Mouse (Mus musculus) naive thymus-derived CD4-positive, alpha-beta T cell, adult 2 months (primary cell): ENCODE results near the gene Lclat1.
"Not testable (repeated sequence)": the region's sequence is repeated elsewhere in the genome, so short reads cannot be mapped to it uniquely, and the experiment has no call there.

Experiments used
- DNase-seq: peaks from one replicate; pipeline ENCODE4 v3.0.0-alpha.2; 2011; ENCODE audit warnings: low read depth

The Lclat1 gene

DNA sequence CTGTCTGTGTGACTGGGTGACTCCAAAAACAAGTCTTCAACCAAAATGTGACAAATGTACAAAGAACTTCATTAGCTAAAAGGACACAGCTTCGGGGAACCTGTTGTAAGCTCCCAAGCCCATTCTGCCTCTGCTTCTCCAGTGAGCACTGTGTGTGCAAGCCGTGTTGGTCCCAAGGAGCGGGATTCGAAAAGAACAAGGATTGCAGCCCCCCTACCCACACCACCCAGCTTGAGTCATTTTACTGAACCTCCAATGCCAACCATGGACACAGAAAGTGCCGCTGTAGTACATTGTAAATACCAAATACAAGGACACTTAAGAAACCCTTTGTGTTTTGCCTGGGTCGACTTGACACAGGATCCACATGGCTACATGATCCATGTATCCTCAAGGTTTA, 135.9 kb downstream of the Lclat1 start:
- no peak for DNase-seq

DNA sequence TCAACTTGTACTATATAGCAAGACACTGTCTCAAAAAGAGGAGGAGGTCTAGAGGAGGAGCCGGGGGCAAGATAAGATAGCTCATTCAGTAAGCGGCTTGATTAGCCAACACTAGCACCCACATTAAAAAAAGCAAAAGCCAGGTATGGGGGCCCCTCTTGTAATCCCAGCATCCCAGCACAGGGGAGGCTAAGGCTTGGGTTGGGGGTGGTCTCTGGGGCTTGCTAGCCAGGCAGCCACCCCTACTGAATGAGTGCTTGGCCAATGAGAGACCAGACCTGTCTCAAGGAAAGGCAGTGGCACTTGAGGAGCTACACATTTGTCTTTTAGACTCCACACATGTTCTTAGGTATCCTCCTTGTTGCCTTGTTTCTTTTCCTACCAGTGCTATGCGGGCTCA, 136.8 kb downstream of the Lclat1 start:
- DNase-seq = no peak

DNA sequence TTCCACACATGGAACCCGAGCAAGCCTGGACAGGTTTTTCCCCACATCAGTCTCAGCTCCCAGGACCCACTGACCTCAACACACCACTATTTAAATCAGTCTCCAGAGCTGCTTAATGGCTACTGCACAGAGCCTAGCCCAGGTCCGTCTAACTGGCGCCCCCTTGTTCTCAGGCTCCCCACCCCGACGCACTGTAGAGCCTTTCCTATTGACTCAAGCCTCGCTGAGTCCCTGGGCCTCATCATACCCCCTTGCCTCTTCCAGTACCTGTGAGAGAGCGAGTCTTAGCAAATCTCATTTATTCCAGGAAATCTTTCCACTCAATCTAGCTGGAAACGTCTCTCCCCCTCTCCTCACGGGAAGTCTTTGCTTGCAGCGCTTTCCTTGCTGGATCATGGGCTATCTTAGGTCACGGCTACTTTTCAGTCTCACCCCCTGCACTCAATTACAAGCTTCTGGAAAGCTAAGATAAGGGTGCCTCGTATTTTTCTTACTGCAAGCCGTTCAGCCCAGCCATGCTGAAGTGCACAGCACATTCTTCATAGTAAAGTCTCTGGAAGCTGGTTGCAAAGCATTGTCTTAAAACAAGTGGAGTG, 137.4 kb downstream of the Lclat1 start:
- DNase-seq = no peak

DNA sequence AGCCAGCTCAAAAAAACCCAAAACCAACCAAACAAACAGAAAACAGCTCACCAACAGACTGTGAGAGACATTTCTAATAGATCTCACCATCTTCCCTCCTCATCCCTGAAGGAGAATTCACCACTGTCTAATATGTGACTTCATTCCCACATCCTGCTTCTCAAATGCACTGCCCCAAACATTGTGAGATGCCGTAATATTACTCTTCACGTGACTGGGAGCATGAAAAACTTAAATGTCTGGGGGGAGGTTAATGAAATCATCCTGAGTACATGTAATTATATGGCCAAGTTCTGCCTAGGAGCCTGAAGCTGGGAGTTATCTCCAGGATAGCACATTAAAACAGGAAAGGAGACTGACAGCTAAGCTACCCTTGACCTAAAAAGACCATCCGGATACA, 138.3 kb downstream of the Lclat1 start:
- no peak for DNase-seq

DNA sequence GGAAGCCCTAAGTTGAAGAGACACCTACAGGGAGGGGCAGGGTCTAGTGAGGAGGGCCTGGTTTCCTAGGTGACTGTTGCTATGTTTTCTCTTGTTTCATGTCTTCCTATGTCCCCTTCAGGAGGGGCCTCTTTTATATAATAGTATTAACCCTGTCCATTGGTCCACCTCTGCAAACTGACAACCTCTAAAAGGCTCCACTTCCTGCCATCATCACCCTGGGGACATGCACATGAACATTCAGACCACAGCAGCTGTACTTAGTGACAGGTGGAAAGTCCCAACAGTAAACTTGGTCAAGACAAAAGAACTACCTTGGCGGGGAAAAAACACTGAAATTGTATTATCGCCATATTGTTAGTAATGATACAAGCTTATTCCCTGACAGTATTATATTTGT, 139.1 kb downstream of the Lclat1 start:
- no peak for DNase-seq

DNA sequence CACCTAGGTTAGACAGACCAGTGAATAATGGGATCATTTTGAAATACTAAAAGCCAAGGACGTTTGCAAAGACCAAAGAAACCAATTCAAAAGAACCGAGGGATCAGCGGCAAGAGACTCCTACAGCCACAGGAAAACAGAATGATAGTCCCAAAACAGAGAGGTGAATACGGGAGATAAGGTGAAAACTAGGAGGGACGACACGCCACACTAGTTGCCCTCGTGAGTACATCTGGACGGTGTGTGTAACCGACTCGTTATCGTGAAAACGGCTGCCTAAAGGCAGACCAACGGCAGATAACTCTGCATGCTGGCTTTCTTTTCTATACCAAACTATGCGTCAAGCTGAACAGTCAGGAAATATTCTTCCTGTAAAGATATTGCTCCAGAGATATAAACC, 140.0 kb downstream of the Lclat1 start:
- DNase-seq = no peak

DNA sequence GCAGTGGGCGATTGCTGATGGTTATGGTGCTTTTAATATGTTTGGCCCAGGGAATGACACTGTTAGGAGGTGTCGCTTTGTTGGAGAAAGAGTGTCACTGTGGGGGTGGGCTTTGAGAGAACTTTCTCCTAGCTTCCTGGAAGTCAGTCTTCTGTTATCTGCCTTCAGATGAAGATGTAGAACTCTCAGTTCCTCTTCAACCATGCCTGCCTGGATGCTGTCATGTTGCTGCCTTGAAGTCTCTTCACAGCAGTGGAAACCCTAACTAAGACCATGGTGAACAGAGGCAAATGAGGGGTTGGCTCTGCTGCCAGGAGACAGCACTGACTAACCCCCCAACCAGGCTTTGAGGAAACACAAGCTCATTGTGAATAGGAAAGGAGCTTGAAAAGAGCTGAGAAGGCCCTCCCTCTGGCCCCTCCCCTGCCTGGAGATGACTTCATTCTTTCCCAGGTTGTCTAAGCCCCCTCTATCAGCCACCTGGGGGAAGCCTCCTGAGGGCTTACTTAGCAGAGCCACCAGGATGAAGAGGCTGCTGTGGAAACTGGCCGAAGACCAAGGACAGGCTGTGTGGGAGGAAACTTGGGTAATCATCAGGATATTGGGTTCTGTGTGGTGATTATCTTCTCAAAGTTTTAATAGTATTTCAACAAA, 142.8 kb downstream of the Lclat1 start:
- DNase-seq = no peak

DNA sequence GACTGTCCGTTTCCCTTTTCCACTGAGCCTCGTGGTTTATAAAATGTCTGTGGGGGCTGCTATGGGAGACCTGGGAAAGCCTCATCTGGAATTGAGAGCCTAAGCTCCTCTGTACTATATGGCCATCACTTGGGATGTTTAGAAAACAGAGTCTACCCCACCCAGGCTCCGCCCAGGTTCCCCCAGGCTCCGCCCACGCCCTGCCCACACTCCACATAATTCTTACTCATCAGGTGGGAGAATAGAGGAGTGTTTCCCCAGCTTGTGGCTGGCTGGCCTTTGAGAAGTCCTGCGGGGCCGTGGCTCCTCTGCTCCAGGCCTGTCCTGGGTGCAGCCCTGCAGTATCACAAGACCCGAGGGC, 143.3 kb downstream of the Lclat1 start:
- DNase-seq = no peak

DNA sequence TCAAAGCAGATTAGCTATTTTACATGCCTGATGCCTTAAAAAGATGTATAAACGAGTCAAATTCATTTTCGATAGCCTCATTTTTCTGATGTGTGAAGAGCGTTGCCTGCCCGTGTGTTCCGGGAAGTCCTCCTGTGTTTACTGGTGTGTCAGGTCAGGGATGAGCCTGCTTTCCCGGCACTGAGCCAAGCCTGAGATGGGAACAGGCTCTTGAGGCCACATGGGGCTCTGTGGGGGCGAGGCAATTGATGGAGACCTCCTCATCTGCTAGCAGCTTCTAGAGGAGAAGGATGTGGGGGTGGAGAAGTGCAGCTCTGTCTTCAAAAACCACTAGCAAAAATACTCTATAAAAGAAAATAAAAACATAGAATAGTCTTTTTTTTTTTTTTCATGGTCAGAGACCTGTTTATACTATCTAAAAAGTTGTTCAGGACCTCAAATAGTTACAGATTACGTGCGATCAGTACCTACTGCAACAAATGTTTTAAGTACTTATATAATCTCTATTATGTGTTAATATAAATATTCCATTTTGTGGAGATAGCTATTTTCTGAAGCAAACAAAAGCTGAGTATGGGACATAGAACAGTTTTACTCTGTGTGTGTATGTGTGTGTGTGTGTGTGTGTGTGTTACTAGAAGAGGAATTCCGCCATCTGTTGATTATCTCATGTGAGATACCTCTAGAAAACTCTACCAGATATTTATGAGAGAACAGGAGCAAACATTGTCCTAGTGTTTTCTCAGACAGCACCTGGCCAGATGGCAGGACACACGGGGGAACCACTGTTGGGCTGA, 144.2 kb downstream of the Lclat1 start:
- no peak for DNase-seq

DNA sequence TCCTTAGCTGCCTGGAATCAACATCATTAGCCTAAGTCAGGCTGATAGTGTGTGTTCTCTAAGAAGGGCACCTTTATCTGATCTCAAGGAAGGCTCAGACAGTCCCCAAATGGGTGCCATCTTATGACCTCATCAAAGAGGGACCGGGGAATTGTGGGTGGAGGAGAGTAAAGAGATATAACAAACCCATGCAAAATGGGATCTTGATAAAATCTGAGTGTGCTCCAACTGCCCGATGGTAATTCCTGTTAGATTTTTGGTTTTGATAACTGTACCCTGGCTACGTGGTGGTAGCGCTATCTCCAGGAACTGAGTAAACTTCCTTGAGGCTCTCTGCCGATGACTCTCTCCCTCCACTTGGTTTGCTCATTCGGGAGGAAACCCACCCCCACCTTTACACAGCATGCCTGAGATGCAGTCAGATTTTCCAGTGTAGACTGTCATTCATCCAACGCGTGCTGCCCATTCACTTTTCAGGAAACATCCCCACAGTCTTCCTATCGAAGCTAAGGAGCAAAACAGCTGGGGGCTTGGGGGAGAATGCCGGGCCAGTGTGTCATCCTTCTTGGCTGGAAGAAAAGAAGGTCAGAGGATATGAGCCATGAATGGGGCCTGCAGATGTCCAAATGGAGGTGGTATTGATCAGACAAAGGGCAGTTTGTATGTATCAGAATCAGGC, 145.6 kb downstream of the Lclat1 start:
- no peak for DNase-seq

DNA sequence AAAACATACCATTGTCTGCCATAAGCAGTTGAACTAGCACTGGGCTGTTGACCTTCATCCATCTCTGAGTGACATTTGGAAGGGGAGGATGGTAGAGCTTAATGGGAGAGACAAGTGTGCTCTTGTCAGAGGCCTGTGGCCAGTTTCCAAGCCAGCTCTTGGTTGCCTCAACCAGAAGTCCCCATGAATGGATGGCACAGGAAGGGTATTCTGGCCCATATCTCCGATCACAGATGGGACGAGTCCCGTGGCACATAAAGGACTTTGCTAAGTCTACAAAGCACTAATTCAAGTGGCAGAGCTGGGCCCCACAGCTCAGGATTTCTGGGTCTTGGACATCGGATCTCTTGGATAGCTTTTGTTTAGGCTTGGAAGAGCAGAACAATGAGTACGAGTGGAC, 148.0 kb downstream of the Lclat1 start:
- DNase-seq = no peak

DNA sequence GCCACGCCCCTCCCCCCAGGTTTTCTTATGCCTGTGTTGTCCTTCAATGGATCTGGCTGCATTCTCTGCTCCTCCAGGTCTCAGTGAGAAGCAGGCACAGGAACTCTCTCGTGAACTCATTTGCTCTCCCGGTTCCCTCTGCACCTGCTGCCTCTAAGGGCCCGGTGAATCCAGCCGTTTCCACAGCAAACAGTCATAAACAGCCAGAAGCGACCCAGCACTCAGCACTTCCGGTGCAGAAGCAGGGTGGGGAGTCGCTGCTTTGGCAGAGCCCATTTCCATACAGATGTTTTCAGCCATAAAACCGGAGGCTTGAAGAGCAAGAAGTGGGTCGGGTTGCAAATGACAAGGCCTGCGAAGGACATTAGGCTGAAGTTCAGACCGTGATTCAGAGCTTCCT, 150.8 kb downstream of the Lclat1 start:
- peak; percentile 61 for DNase-seq

DNA sequence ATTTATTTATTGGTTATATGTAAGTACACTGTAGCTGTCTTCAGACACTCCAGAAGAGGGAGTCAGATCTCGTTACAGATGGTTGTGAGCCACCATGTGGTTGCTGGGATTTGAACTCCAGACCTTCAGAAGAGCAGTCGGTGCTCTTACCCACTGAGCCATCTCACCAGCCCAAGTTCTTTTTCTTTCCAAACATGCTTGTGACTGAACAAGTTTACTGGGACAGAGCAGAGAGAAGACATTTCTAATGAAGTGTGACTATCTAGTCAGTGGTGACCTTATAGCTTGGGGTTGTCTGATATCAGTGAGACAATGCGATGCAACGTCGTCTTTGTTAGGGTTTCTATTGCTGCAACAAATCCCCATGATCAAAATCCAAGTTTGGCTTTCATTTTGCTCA, 151.5 kb downstream of the Lclat1 start:
- not testable (repeated sequence) for DNase-seq

DNA sequence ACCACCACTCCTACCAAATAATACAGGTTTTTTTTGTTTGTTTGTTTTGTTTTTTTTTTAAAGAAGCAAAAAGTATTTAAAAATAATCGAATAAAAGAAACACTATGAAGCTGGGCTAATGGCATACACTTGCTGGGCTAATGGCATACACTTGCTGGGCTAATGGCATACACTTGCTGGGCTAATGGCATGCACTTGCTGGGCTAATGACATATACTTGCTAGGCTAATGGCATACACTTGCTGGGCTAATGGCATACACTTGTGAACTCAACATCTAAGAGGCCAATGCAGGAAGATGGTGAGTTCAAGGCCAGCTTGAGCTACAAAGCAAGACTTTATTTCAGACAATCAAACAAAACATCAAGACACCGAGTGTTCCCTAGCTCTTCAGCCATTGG, 154.8 kb downstream of the Lclat1 start:
- DNase-seq = no peak

DNA sequence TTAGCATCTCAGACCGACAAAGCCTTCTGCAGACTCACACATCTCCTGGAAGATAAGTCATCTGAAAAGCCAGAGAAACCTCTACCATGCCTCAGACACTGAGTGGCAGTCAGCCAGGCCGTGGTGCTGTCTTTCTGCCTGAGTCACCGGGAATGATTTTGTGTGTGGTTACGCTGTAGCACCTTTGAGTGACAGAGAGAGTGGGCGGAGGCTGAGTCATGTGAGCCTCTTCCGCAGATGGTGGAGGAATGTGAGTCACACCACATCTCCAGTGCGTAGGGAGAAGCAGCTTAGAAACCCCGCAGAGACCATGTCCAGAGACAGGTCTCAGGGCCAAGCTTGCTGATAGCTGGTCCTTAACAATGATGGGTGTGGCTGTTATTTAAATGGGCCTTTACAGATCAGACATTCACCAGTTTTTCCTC, 155.3 kb downstream of the Lclat1 start:
- peak; percentile 82 for DNase-seq

DNA sequence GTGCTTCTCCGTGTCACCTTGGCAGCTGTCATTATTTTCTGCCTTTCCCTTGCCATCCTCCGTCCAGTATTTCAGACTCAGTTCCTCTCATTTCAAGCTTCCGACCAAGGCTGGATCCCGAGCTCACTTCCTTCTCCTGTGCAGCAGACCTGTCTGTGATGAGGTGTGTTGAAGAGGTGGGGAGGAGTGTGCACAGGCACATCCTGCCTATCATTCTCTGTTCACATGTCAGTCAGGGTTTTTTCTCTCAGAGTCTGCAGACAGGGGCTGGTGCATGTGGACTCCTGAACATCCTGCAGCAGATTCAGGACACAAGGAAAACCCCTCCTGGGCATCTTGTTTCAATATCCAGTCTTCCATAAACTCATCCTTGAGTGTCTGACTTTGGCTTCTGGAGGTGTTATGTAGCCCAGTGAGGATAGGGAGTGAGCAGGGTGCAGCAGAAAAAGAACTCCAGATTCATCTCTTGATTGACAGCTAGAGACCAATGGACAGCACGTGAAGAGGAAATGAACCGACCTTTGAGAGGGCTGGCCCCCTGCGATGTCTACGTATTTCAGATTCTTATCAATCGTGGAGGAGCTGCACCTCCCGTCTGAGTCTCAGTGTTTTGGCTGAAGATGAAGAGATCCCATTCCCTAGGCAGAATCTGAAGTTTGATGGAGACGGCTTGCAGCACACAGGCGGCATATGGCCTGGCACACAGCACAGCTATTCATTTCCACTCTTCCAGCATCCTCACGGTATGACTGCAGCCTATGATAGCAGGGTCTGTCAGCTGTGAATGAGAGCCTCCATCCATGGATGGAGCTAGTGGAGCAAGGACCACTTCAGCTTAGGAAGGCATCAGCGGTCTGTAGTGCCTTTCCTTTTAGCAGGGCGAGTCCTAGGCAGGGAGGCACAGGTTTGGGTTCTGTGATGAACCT, 163.3 kb downstream of the Lclat1 start:
- peak; percentile 68 for DNase-seq

DNA sequence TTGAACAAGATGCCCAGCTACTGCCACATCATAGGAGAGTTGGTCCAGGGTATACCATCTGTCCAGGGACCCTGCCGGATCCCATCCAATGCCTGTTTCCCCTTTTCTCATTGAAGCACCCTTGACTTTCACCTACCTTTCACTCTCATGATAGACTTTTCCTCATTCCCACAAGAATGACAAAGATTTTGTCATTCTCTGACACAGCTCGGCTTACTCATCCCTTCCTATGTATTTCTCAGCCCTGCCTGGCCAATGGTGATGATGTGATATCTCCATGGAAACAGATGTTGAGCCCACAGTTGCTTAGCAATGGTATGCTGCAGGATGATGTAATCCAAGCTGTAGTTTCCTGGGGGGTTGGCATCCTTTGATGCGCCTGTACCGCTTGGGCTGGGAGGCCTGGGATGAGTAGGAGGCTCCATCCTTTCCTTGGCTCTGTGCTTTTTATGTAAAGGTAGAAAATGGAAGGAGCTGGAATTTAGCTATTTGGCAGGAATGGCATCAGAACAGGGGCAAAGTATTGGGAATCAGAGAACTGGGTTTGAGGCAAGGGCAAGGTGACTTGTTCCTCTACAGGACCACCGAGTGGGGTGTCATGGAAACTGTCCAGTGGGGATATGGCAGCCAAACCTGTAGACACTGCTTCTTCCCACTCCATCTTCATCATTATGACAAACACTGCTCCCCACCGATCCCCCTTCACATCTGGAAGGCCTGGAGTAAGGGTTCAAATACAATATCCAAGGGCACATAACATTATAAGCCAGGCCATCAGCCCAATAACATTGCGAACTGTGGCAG, 164.2 kb downstream of the Lclat1 start:
- DNase-seq = no peak

DNA sequence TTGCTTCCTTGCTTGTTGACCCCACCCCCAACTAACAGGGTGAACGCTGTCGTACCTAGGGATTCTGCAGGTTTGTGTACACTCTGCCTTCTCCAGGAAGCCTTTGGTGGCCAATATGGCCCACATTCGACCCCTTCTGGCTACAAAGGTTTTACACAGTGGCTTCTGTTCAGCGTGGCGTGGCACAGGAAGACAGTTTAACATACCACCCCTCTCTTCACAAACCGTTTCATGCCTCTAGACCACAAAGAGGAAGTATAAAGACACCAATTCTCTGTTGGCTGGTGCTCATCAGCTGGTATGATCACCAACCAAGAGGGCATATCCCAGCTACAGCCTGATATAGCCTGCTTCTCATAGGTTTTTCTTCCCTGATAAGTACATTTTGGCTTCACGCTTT, 166.0 kb downstream of the Lclat1 start:
- peak; percentile 64 for DNase-seq

DNA sequence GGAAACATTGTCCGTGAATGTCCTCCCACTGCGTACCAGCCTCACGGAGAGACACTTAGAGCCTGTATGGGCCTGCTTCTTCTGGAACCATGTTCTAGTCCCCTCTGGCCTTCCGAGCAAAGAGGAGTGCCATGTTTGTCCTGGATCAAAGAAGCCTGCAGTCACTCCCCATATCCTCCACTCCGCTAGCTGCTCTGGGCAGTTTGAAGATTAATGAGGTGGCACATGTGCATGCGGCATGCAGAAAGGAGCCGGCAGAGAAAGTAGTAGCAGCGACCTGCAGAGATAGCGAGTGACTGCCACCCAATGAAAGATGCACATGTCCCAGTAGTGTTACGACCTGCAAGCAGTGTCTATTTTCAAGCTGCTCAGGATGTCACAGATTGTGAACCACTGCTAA, 167.3 kb downstream of the Lclat1 start:
- no peak for DNase-seq

DNA sequence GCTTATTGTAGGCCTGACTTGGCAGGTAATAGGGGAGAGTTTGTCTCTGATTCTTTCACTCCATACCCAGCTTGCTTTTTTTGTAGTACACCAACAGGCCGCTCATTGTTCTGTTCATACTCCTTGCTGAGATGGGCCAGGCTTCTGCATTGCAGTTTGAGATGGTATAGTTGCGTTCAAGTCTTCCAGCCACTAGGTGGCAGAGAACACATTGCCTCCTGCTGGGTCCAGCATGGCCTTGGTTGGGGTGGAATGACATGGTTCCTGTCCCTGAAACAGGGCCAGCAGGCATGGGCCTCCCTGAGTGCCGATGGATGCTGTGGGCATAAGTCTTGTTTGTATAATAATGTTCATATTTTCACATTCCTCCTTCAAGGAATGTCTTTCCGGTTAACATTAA, 170.0 kb downstream of the Lclat1 start:
- peak; percentile 31 for DNase-seq

DNA sequence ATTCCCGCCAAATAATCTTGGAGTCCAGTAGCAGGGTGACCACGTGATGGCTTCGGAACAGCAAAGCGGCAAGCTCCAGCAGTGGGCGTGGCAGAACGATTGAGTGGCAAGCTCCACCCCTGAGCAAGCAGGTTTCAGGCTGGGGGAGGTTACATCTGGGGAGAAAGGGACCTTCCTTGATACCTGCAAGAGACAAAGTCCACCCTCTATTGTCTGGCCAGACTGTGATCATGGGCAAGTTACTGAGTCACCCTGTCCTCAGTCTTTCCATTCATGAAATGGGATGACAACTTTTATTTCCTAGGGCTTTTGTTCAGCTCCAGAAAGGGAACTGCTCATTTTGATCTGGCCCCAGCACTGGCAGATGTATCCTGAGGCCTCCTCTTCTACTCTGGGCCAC, 174.9 kb downstream of the Lclat1 start:
- not testable (repeated sequence) for DNase-seq
